In the genomic region with DNA sequence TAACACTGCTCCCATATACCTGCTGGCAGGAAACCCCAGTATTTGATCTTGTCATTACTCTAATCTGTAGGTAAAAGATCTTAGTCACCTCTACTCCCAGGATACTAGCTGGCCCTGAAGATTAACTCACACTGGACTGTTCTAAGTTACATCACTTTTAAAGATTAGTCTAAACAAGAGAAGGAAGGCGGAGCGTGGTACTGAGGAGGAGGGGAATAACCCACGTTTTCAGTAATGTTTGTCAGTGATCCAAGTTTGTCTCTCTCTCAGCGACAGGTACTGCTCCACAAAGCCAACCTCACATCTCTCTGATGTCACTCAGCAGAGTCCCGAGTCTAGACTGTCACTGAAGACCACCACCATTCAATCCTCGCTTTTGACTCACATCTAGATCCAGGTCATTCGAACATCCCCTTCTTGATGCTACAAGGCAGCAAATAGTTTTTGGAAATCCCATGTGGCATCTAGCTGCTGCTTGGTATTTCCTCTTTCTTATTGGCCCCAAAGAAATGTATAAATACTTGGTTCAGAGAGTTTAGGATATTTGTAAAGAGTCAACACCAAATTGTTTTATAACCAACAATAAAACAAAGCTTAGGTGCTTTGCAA, we compare ENCODE assay signal across 1 mouse cellular context.
A peak's percentile ranks its signal among the peaks of the same experiment; 100 is the strongest.
TF ChIP-seq lines count a peak whose summit lies in the region.

No protein-coding gene starts in this region.

TF ChIP-seq in CH12.LX, 34 proteins besides CTCF, POLR2A, EP300 and RAD21 (continued from another document):
- no peak for TF ChIP-seq ZC3H11A (IDR thresholded peaks at IDR 0.05; ENCODE audit: low read depth, low read length)
- TF ChIP-seq ZMIZ1 (IDR thresholded peaks at IDR 0.05; ENCODE audit: low read depth, low read length): peak; percentile 92
- no peak for TF ChIP-seq KAT2A (IDR thresholded peaks at IDR 0.05; ENCODE audit: insufficient replicate concordance, low read length)
- no peak; the same call in 1 of the 2 replicates for TF ChIP-seq RCOR1 (conservative IDR thresholded peaks at IDR 0.05; ENCODE audit: low read depth, low read length)
- TF ChIP-seq CHD1 (IDR thresholded peaks at IDR 0.05; ENCODE audit: low read depth, low read length): peak; percentile 2; the same call in 1 of the 2 replicates
- TF ChIP-seq NRF1 (IDR thresholded peaks at IDR 0.05; ENCODE audit: low read depth, low read length): no peak
- TF ChIP-seq CHD2 (IDR thresholded peaks at IDR 0.05; ENCODE audit: low read length): 0 out of 2 replicates have a peak, but pooled peaks have one; percentile 19
- peak; percentile 41 for TF ChIP-seq ELF1 (IDR thresholded peaks at IDR 0.05; ENCODE audit: low read depth, low read length)
- TF ChIP-seq IRF4 (IDR thresholded peaks at IDR 0.05; ENCODE audit: low read depth, low read length): peak; percentile 54; the same call in 1 of the 2 replicates
- peak; percentile 76; the same call in 1 of the 2 replicates for TF ChIP-seq MYC (IDR thresholded peaks at IDR 0.05; ENCODE audit: low read depth, low read length)
- TF ChIP-seq MAZ (IDR thresholded peaks at IDR 0.05; ENCODE audit: low read depth, low read length): 0 out of 2 replicates have a peak, but pooled peaks have one; percentile 64
- peak; percentile 38; the same call in 1 of the 2 replicates for TF ChIP-seq TCF12 (IDR thresholded peaks at IDR 0.05; ENCODE audit: low read depth, low read length)
- no peak for TF ChIP-seq JUN (IDR thresholded peaks at IDR 0.05; ENCODE audit: insufficient read depth, low read depth, low read length)
